Mouse (Mus musculus) small intestine, adult 2 months (tissue): ENCODE measurements around the gene Lcn12.

Experiments
- CTCF ChIP-seq: fragments of 200-500 bp; IDR thresholded peaks from 2 replicates; pipeline ENCODE4 v1.5.1; 2012; ENCODE audit warnings: low read depth, mild to moderate bottlenecking, control low read depth, inconsistent platforms, low read length, moderate library complexity, mixed read lengths; ENCODE audit not compliant: insufficient replicate concordance, insufficient read length; ENCODE audit errors: extremely low read depth
- POLR2A ChIP-seq: fragments of 200-500 bp; IDR thresholded peaks from 2 replicates; pipeline ENCODE4 v1.6.1; 2012; ENCODE audit warnings: low read depth, mild to moderate bottlenecking, control low read depth, inconsistent platforms, low read length, moderate library complexity

DNA sequence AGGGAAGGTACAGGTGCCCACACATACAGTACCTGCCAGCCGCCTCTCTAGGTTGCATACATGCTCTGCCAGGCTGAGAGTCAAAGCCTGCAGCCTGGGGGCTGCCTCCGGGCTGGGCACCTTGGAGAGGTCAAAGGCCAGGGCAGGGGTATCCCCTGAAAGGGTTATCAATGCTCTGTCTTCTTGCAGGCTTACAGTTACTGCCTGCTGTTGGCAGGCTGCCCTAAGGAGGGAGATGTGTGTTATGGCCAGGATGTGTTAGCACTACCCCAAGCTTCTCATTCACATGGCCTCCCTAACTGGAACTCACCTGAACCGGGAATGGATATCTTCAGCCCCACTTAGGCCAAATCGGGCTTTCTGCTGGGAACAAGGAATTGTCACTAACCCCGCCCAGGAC, 33.6 kb downstream of the Lcn12 start:
- TF ChIP-seq CTCF (no peak), POLR2A (no peak)
